Mouse (Mus musculus): Measurements from ENCODE around the gene Sntb2. TPM values are rescaled to one million over a fixed set of nuclear protein-coding genes. Genes with fewer than 3 reads are reported as not detected.

The Sntb2 gene
- polyA plus RNA-seq, 1 experiment, result 6.9 TPM

DNA sequence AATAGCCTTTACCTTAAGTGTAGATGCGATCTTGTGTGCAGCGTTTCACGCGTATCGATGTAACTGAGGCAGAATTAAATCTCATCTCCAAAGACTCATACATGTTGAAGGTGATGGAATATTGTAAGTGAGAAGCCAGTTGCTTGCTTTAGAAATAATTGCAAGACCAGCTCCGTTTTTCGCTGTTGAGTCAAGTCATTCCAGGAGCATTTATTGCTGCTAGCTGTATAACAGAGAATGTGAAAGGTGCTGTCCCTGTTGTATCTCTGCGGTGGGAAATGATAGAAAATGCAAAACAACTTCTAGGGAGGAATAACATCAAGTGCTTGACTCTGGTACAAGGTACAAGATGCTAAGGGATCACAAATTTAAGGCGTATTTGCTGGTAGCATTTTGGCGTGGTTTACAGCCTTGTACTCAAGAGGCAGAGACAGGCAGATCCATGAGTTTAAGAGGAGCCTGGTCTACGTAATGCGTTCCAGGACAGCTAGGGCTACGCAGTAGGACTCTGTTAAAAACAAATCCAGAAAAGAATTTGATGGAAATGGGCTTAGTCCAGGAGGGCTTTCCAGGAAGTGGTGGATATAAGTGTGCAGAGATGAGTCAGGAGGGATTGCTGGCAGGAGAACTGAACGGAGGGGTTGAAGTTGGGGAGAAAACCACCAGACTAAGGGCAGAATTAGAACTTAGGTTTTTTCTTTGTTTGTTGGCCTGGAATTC is 1.7 kb downstream of the Sntb2 start:
- Histone ChIP-seq H3K27ac (replicated peaks; ENCODE audit: low read depth, low read length) (0 out of 2 replicates have a peak overlapping the region, but pooled peaks have one; percentile 78), H3K4me3 (ENCODE audit: insufficient read depth, low read depth, low read length) (peak overlapping the region; percentile 91), H3K4me1 (ENCODE audit: control insufficient read depth, insufficient read depth, insufficient read length, low read length) (peaks cover 10% of the 10 kb centered on the region)

DNA sequence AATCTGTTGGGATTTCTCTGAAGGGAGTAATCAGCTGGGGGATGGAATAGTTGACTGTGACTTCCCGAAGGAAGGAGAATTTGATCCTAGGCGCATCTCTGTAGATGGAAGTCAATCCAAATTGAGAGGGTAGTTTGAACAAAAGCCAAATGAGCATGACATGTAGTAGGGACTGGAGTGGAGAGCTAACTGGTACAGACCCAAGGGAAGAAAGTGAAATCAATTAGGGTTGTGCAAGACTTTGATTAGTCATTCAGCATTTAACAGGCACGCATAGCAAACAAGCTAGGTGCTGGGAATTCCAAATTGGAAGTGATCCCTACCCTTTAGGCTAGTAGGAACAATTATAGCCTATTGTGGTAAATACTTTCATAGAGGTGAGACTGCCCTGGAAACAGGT is 6.3 kb downstream of the Sntb2 start:
- H3K27ac ChIP-seq (replicated peaks; ENCODE audit: low read depth, low read length), result no peak overlapping the region

GRCm38 (mm10) chr8:106943874-106944418 is 8.4 kb downstream of the Sntb2 start:
- Histone ChIP-seq H3K27ac (replicated peaks; ENCODE audit: low read depth, low read length) (peak overlapping the region; percentile 47), H3K4me3 (ENCODE audit: insufficient read depth, low read depth, low read length) (no peak overlapping the region), H3K4me1 (ENCODE audit: control insufficient read depth, insufficient read depth, insufficient read length, low read length) (peaks cover 11% of the 10 kb centered on the region; the same call in 1 of the 2 replicates)

More for the DNA sequence above, 6.3 kb downstream of the Sntb2 start:
- Histone ChIP-seq H3K4me1 (ENCODE audit: control insufficient read depth, insufficient read depth, insufficient read length, low read length) (peaks cover 15% of the 10 kb centered on the region; the same call in 1 of the 2 replicates), H3K4me3 (ENCODE audit: insufficient read depth, low read depth, low read length) (no peak overlapping the region)

DNA sequence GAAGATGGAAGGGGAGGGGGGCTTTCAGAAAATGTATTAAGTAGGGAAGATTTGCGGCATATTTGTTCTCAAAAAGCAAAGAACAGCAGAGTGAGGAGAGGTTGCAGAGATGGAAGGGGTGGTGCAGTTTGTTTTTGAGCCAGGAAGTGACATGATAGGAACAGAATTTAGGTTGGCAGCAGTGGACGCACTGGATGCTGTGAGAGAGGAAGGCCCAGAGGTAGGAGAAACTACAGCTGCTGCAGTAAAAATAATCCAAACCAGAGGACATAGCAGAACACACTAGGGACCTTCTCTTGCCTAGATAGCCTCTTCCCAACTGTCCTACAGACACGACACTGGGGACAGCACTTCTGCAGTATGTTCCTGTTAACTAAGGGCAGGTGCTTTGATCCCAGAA is 9.2 kb downstream of the Sntb2 start:
- H3K27ac ChIP-seq (replicated peaks; ENCODE audit: low read depth, low read length), result 0 out of 2 replicates have a peak overlapping the region, but pooled peaks have one; percentile 15
- H3K4me1 ChIP-seq (ENCODE audit: control insufficient read depth, insufficient read depth, insufficient read length, low read length), result peaks cover 11% of the 10 kb centered on the region; the same call in 1 of the 2 replicates
- H3K4me3 ChIP-seq (ENCODE audit: insufficient read depth, low read depth, low read length), result no peak overlapping the region

DNA sequence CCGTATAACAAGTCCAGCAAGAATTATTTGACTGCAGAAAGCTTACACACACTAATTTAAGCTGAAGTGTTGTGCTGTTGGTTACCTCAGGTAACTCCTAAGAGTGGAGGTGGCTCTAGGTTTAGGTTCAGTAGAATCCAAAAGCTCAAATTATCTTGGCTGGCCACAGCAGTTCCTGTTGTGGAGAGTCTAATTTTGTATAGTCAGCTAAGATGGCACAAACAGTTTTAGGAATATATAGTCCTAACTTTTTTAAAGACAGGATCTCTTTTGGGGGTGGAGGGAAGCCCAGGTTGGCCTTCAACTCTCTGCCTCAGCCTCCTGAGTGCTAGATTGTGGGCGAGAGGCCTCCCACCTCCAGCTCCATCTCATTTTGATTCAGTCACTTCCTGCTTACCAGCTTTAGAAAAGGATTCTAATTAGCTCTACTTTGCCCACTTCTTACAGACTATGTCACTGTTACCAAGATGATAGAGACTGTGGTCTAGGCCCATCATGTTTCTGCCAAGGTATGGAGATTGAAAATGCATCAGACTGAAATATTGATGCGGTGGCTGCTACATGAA is 13.2 kb downstream of the Sntb2 start:
- peaks cover 16% of the 10 kb centered on the region for H3K4me1 ChIP-seq (ENCODE audit: control insufficient read depth, insufficient read depth, insufficient read length, low read length)
- H3K27ac ChIP-seq (replicated peaks; ENCODE audit: low read depth, low read length), result no peak overlapping the region
- H3K4me3 ChIP-seq (ENCODE audit: insufficient read depth, low read depth, low read length), result no peak overlapping the region

- Histone ChIP-seq H3K4me1 (ENCODE audit: control insufficient read depth, insufficient read depth, insufficient read length, low read length) (peaks cover 8% of the 10 kb centered on the region), H3K27ac (replicated peaks; ENCODE audit: low read depth, low read length) (0 out of 2 replicates have a peak overlapping the region, but pooled peaks have one; percentile 29), H3K4me3 (ENCODE audit: insufficient read depth, low read depth, low read length) (no peak overlapping the region)
Observed at GRCm38 (mm10) chr8:106951707-106952106, 16.2 kb downstream of the Sntb2 start.

DNA sequence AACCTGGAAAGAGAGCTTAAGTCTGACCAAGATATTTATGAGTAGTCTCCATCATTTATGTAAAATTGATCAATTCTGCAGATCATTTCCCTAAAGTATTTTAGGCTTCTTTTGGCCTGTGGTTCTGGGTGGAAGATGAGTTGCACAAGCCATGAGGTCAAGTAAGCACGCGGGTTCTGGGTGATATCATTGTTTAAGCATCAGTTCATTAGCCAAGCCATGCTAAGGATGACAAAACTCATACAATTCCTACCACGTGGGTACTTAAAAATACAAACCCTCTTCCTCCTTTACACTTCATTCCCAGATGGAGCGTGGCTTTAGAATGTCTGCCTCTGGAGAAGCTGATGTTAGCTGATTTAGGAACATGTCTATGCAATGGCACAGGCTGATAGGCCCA is 18.0 kb downstream of the Sntb2 start:
- peaks cover 8% of the 10 kb centered on the region for H3K4me1 ChIP-seq (ENCODE audit: control insufficient read depth, insufficient read depth, insufficient read length, low read length)
- no peak overlapping the region for H3K4me3 ChIP-seq (ENCODE audit: insufficient read depth, low read depth, low read length)
- peak overlapping the region; percentile 55 for H3K27ac ChIP-seq (replicated peaks; ENCODE audit: low read depth, low read length)

DNA sequence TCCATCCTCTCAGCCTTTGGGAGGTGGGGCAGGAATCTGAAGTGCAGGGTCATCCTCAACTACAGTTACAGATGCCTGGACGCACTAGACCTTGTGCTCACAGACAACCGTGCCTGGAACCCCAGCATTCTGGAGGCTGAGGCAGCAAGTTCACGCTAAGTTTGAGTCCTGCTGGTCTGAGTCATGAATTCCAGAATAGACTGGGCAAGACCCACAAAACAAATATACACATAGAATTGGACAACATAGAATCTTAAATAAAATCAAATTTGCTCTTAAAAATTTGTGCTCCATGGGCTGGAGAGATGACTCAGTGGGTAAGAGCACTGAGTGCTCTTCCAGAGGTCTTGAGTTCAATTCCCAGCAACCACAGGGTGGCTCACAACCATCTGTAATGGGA is 21.5 kb downstream of the Sntb2 start:
- no peak overlapping the region for H3K27ac ChIP-seq (replicated peaks; ENCODE audit: low read depth, low read length)

DNA sequence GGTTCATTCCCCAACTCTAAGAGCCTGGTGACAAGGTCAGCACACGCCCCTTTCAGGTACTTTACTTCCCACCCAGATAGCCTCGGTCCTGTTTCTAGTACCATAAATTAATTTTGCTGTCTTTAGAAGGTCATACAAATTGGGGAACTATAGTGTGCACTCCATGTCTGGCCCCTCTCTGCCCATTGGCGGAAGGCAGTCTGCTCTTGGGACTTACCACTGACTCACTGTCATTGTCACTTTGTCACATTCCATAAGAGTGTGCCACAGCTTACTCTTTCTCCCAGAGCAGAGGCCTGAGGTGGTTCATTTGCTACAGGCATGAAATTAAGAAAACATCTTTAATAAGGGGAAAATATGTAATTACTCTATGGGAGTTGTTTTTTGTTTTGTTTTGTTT is 22.7 kb downstream of the Sntb2 start:
- no peak overlapping the region; the same call in 1 of the 2 replicates for H3K27ac ChIP-seq (replicated peaks; ENCODE audit: low read depth, low read length)
- H3K4me3 ChIP-seq (ENCODE audit: insufficient read depth, low read depth, low read length), result no peak overlapping the region
- peaks cover 7% of the 10 kb centered on the region for H3K4me1 ChIP-seq (ENCODE audit: control insufficient read depth, insufficient read depth, insufficient read length, low read length)

More for the DNA sequence above, 21.5 kb downstream of the Sntb2 start:
- Histone ChIP-seq H3K4me3 (ENCODE audit: insufficient read depth, low read depth, low read length) (no peak overlapping the region), H3K4me1 (ENCODE audit: control insufficient read depth, insufficient read depth, insufficient read length, low read length) (peaks cover 7% of the 10 kb centered on the region)

DNA sequence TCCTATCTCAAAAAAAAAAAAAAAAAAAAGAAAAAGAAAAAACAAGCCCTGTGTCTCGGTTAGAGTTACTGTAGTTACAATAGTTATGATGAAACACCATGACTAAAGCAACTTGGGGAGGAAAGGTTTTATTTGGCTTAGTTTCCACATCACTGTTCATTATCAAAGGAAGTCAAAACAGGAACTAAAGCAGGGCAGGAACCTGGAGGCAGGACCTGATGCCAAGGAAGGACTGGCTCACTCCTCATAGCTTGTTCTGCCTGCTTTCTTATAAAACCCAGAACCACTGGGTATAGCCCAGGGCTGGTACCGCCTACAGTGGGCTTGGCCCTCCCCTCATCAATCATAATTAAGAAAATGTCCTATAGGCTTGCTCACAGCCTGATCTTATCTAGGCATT is 24.1 kb downstream of the Sntb2 start:
- peaks cover 13% of the 10 kb centered on the region for H3K4me1 ChIP-seq (ENCODE audit: control insufficient read depth, insufficient read depth, insufficient read length, low read length)
- no peak overlapping the region for H3K4me3 ChIP-seq (ENCODE audit: insufficient read depth, low read depth, low read length)
- no peak overlapping the region for H3K27ac ChIP-seq (replicated peaks; ENCODE audit: low read depth, low read length)

DNA sequence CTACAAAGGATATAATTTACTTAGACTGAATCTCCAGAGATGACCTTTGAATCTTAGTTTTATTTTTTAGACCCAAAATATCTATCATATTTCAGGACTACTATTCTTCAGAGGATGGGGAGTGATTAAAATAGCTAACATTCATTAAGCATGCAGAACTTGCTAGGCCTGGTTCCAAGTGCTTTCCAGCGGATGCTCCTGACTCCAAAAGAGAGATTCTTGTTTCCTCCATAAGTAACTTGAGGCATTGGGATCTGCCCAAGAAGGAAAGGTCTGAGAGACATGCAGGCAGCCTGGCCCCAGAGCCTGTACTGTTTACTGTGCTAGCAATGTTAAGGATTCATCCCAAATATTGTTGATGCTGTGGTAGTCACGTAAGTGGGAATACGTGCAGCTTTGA is 26.8 kb downstream of the Sntb2 start:
- H3K4me3 ChIP-seq (ENCODE audit: insufficient read depth, low read depth, low read length), result no peak overlapping the region
- peaks cover 16% of the 10 kb centered on the region for H3K4me1 ChIP-seq (ENCODE audit: control insufficient read depth, insufficient read depth, insufficient read length, low read length)
- H3K27ac ChIP-seq (replicated peaks; ENCODE audit: low read depth, low read length), result no peak overlapping the region

DNA sequence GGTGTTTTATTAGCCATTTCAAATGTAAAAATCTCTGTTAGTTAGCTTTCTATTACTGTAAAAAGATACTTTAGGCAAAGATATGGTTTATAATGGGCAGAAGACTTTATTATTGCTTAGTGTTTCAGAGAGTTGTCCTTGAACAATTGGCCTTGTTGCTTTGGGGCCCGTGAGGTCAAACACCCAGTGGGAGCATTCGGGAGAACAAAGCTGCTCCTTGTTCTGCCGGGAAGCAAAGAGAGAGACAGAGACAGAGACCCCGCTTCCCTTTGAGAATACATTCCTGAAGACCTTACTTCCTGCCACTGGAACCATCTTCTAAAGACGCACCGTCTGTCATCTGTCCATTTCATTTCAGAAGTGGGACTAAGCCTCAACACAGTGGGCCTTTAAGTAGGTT is 27.8 kb downstream of the Sntb2 start:
- Histone ChIP-seq H3K4me1 (ENCODE audit: control insufficient read depth, insufficient read depth, insufficient read length, low read length) (peaks cover 16% of the 10 kb centered on the region), H3K27ac (replicated peaks; ENCODE audit: low read depth, low read length) (0 out of 2 replicates have a peak overlapping the region, but pooled peaks have one; percentile 15), H3K4me3 (ENCODE audit: insufficient read depth, low read depth, low read length) (no peak overlapping the region)

GRCm38 (mm10) chr8:106964573-106964972 is 29.0 kb downstream of the Sntb2 start:
- H3K4me1 ChIP-seq (ENCODE audit: control insufficient read depth, insufficient read depth, insufficient read length, low read length), result peaks cover 13% of the 10 kb centered on the region
- no peak overlapping the region for H3K27ac ChIP-seq (replicated peaks; ENCODE audit: low read depth, low read length)
- no peak overlapping the region for H3K4me3 ChIP-seq (ENCODE audit: insufficient read depth, low read depth, low read length)

GRCm38 (mm10) chr8:106969964-106970363 is 34.4 kb downstream of the Sntb2 start:
- Histone ChIP-seq H3K4me1 (ENCODE audit: control insufficient read depth, insufficient read depth, insufficient read length, low read length) (peaks cover 11% of the 10 kb centered on the region), H3K27ac (replicated peaks; ENCODE audit: low read depth, low read length) (no peak overlapping the region), H3K4me3 (ENCODE audit: insufficient read depth, low read depth, low read length) (no peak overlapping the region)

GRCm38 (mm10) chr8:106971916-106972315 is 36.4 kb downstream of the Sntb2 start:
- H3K4me1 ChIP-seq (ENCODE audit: control insufficient read depth, insufficient read depth, insufficient read length, low read length), result peaks cover 10% of the 10 kb centered on the region
- H3K4me3 ChIP-seq (ENCODE audit: insufficient read depth, low read depth, low read length), result no peak overlapping the region
- peak overlapping the region; percentile 53; the same call in 1 of the 2 replicates for H3K27ac ChIP-seq (replicated peaks; ENCODE audit: low read depth, low read length)
